Comparison of ENCODE assay signal across 21 mouse cellular contexts in genomic region chr3:116191261-116191660, GRCm38 (mm10).
DNase-seq lines count a peak whose midpoint lies in the region; ATAC-seq and TF ChIP-seq lines count a peak whose summit lies in the region.
"Had no signal": no experiment of that assay in that cellular context is flagged by ENCODE, and none has a peak within 500 bp of the region (broad histone marks: within the 10 kb centered on the region; RNA-seq: fewer than 3 reads in every experiment).

No protein-coding gene starts in this region.

- H3K4me3 ChIP-seq in gastrocnemius, adult 2 months: no peak overlapping the region
- H3K4me3 ChIP-seq in stomach, embryonic 16.5 days (replicated peaks; ENCODE audit: low read length): no peak overlapping the region
- H3K4me3 ChIP-seq in stomach, postnatal 0 days (ENCODE audit: low read depth, low read length): no peak overlapping the region
- H3K4me3 ChIP-seq: embryonic facial prominence, embryonic 15.5 days; erythroblast, embryonic 14.5 days; forebrain, embryonic 10.5 days; heart, embryonic 15.5 days; hindbrain, embryonic 12.5 days had no signal

- no peak overlapping the region for H3K9ac ChIP-seq in stomach, embryonic 16.5 days (ENCODE audit: low read length)
- no peak overlapping the region for H3K9ac ChIP-seq in stomach, postnatal 0 days (ENCODE audit: low read length)
- H3K9ac ChIP-seq: embryonic facial prominence, embryonic 15.5 days; heart, embryonic 15.5 days; hindbrain, embryonic 12.5 days had no signal

- TF ChIP-seq CTCF in gastrocnemius, adult 2 months (IDR thresholded peaks at IDR 0.05): no peak
- no peak for TF ChIP-seq CTCF in stomach, postnatal 0 days (IDR thresholded peaks at IDR 0.05; ENCODE audit: low read depth)

- peaks cover 5% of the 10 kb centered on the region; the same call in 1 of the 2 replicates for H3K4me1 ChIP-seq in stomach, embryonic 16.5 days (ENCODE audit: control insufficient read depth, insufficient read depth, low read length)
- H3K4me1 ChIP-seq in stomach, postnatal 0 days (replicated peaks; ENCODE audit: control insufficient read depth, insufficient read depth): no peaks in the 10 kb centered on the region
- H3K4me1 ChIP-seq: embryonic facial prominence, embryonic 15.5 days; forebrain, embryonic 10.5 days; heart, embryonic 15.5 days; hindbrain, embryonic 12.5 days had no signal

- peak overlapping the region; percentile 44; the same call in 1 of the 2 replicates for H3K27ac ChIP-seq in gastrocnemius, adult 2 months
- H3K27ac ChIP-seq in stomach, embryonic 16.5 days (ENCODE audit: low read length): peak overlapping the region; percentile 32; the same call in 1 of the 2 replicates
- no peak overlapping the region for H3K27ac ChIP-seq in stomach, postnatal 0 days (replicated peaks)
- H3K27ac ChIP-seq: embryonic facial prominence, embryonic 15.5 days; forebrain, embryonic 10.5 days; heart, embryonic 15.5 days; hindbrain, embryonic 12.5 days had no signal

- no peaks in the 10 kb centered on the region for H3K9me3 ChIP-seq in stomach, embryonic 16.5 days (replicated peaks; ENCODE audit: control insufficient read depth, low read length)
- no peaks in the 10 kb centered on the region for H3K9me3 ChIP-seq in stomach, postnatal 0 days (ENCODE audit: control insufficient read depth, low read length)
- H3K9me3 ChIP-seq: embryonic facial prominence, embryonic 15.5 days; forebrain, embryonic 10.5 days; heart, embryonic 15.5 days; hindbrain, embryonic 12.5 days had no signal

- H3K36me3 ChIP-seq in stomach, embryonic 16.5 days (ENCODE audit: control insufficient read depth, insufficient read depth, low read length): no peaks in the 10 kb centered on the region
- H3K36me3 ChIP-seq in stomach, postnatal 0 days (ENCODE audit: control insufficient read depth, insufficient read depth, low read length): no peaks in the 10 kb centered on the region
- H3K36me3 ChIP-seq: embryonic facial prominence, embryonic 15.5 days; forebrain, embryonic 10.5 days; heart, embryonic 15.5 days; hindbrain, embryonic 12.5 days had no signal

- H3K4me2 ChIP-seq in stomach, embryonic 16.5 days (ENCODE audit: low read depth, low read length): no peak overlapping the region
- H3K4me2 ChIP-seq in stomach, postnatal 0 days (replicated peaks; ENCODE audit: low read depth): no peak overlapping the region
- H3K4me2 ChIP-seq: embryonic facial prominence, embryonic 15.5 days; heart, embryonic 11.5 days; heart, embryonic 15.5 days; hindbrain, embryonic 12.5 days had no signal

- TF ChIP-seq EP300 in stomach, postnatal 0 days (optimal IDR thresholded peaks at IDR 0.05): no peak

- 66% methylated on average over 6 of the region's 6 CpGs for WGBS in stomach, embryonic 16.5 days
- WGBS in stomach, postnatal 0 days: 62% methylated on average over 6 of the region's 6 CpGs

- intact Hi-C loops in gastrocnemius, adult 2 months (cut with DNase I): no loop called here
- intact Hi-C loops in gastrocnemius, postnatal 14 days (cut with DNase I; ENCODE audit: low total_unique reads): no loop called here
- intact Hi-C loops in heart, postnatal 36 days (cut with DNase I): loop anchor here (5.0 kb wide), 1 partner anchor 54 kb away; no protein-coding TSS in a partner anchor

- no peak for ATAC-seq in stomach, embryonic 16.5 days (ENCODE audit: insufficient read depth, low FRiP score)
- ATAC-seq in stomach, postnatal 0 days (ENCODE audit: low FRiP score, low TSS enrichment): no peak
- ATAC-seq: activated CD4-positive, CD25-positive, alpha-beta regulatory T cell, adult 4 months; forebrain, embryonic 14.5 days had no signal

- no peak for DNase-seq in gastrocnemius, adult 2 months
- no peak for DNase-seq in gastrocnemius, postnatal 14 days
- DNase-seq in heart, adult 9 months (ENCODE audit: low spot score in 2 of 2): peak; percentile 22 to 36
- no peak for DNase-seq in heart, postnatal 36 days
- DNase-seq in stomach, postnatal 0 days (ENCODE audit: low spot score): no peak
- DNase-seq in right cerebral cortex, adult 2 months (ENCODE audit: low spot score in 2 of 2): no peak
- DNase-seq in adrenal gland, postnatal 10 days: no peak
- DNase-seq: adrenal gland, postnatal 25 days; cerebellum, adult 18-20 months; cerebellum, adult 9-11 months; cerebellum, postnatal 36 days had no signal

- no peaks in the 10 kb centered on the region for H3K27me3 ChIP-seq in stomach, embryonic 16.5 days (ENCODE audit: control insufficient read depth, insufficient read depth, low read length)
- H3K27me3 ChIP-seq in stomach, postnatal 0 days (ENCODE audit: control insufficient read depth, insufficient read depth, low read length): no peaks in the 10 kb centered on the region
- H3K27me3 ChIP-seq: embryonic facial prominence, embryonic 15.5 days; heart, embryonic 15.5 days; hindbrain, embryonic 12.5 days; Patski had no signal

Comparison
In these comparisons a context has a peak if more than half of its experiments do, and no peak if none do; other contexts are left out.
1. DNase-seq: peak in heart, adult 9 months (2 of 2); none in gastrocnemius, adult 2 months (single experiment), gastrocnemius, postnatal 14 days (single experiment), heart, postnatal 36 days (0 of 2), stomach, postnatal 0 days (single experiment), right cerebral cortex, adult 2 months (0 of 2) and adrenal gland, postnatal 10 days (single experiment).